Mouse (Mus musculus): ENCODE data around the gene Ccdc77. TPM values are rescaled to one million over a fixed set of nuclear protein-coding genes. Genes with fewer than 3 reads are reported as not detected.

Ccdc77 gene
- polyA plus RNA-seq (2015; fragmentation: Nextera tagmentation; extraction: Ambion mirVana) = 12.7 and 14.4 TPM in 2 replicates

DNA sequence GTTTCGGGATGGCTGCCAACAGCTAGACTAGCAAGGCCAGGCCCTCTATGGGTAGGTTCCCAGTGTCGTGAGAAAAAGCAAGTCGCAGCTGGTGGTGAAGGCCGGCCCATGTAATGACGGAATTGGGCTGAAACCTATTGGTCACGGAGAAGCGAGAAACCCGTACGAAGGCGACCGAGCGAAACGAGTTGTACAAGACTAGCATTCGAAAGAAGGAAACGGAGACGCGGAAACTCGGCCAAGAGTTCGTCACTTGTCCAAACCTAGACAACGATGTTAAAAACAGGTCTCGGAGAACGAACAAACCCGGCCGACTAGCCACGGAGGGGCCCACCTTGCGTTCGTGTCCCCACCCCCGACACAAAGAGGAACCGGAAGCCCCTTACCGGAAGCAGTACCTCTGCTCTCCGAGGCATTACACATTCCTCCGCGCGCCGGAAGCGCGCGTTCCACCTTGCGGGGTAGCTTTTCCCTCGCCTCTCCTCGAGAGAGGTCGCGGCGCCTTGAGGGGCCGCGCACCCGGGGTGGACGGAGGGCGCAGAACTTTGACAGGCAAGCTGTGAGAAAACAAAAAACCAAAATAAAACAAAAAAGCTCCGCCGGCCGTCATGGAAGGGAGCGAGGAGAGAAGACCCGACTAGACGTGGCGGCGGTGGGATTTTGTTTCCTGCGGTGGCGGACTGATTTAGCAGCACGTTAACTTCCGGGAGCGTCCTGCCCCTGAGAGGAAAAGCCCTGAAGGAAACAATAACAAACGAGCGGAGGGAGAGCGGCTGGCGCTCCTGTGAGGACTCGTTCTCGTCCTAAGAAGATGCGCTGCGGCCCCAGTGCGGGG is at the start of gene Ccdc77, which contains the start of gene Kdm5a:
Gene Ccdc77, minus strand, starts transcription at position 687 of the 835 bp plus-strand sequence.
Gene Kdm5a, plus strand, starts transcription at position 437 of the 835 bp plus-strand sequence.

DNA sequence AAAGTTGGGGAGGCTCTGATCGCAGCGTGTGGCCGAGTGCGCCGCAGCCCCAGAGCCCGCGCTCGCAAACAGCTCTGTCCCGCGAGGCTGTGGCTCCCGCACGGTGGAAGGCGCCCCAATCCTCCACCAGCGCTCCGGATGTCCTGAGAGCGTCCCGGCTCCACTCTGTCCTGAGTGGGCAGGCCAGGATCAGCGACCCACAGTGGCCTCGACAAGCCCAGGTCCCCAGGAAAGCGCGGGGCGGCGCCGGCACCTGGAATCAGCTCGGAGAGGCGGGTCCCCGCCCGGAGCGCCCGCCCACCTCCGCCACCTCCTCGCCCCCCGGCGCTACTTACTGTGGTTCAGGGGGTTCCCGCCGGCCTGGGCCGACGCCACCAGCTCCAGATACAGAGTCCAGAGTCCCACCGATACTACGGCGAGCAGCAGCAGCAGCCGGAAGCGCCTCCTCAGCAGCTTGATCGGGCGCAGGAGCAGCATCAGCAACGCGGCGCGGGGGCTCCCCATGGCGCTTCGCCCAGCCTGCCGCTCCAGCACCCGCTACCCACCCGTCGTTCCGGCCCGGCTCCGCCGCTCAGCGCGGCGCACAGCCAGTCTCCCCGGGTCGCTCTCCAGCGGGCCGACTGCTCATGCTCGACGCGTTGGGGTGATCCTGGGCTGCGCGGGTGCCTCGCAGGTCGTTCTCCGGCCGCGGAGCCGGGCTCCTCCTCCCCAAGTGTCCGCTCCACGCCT is 70.0 kb downstream of the Ccdc77 start, which contains the start of the genes D330020A13Rik and B4galnt3:
Gene D330020A13Rik, plus strand, starts transcription at position 309 of the 729 bp plus-strand sequence.
Gene B4galnt3, minus strand, starts transcription at position 504 of the 729 bp plus-strand sequence.

Other genes starting within 250 kb of the Ccdc77 start
- 0.69 and 0.86 TPM in 2 replicates for gene D330020A13Rik, start 70.0 kb downstream of the Ccdc77 start, polyA plus RNA-seq (2015; fragmentation: Nextera tagmentation; extraction: Ambion mirVana)
- 0.50 and 0.52 TPM in 2 replicates for gene B4galnt3, start 69.8 kb downstream of the Ccdc77 start, polyA plus RNA-seq (2015; fragmentation: Nextera tagmentation; extraction: Ambion mirVana)
- 20.8 and 22.0 TPM in 2 replicates for gene Kdm5a, start 250 bp downstream of the Ccdc77 start, polyA plus RNA-seq (2015; fragmentation: Nextera tagmentation; extraction: Ambion mirVana)
- gene Il17ra, start 98.9 kb upstream of the Ccdc77 start, polyA plus RNA-seq (2015; fragmentation: Nextera tagmentation; extraction: Ambion mirVana) = 1.9 and 2.4 TPM in 2 replicates
- 0.04 TPM in 1 of 2 replicates, not detected in the other for gene Tmem121b, start 129.4 kb upstream of the Ccdc77 start, polyA plus RNA-seq (2015; fragmentation: Nextera tagmentation; extraction: Ambion mirVana)
- gene Hdhd5, start 166.9 kb upstream of the Ccdc77 start, polyA plus RNA-seq (2015; fragmentation: Nextera tagmentation; extraction: Ambion mirVana) = 12.5 and 14.2 TPM in 2 replicates